Mouse (Mus musculus) liver, adult 2 months (tissue): ENCODE measurements at regions not wholly inside any gene's neighbourhood (a gene's known extent, or its start where the extent isn't known, plus 50 kb on each side); places are given as distances from the start of the nearest gene placed in this dataset.

ENCODE experiments used
- CTCF ChIP-seq: fragments of 200-500 bp; IDR thresholded peaks from 2 replicates; pipeline ENCODE4 v1.5.1; 2011; ENCODE audit warnings: low read depth, low read length, control low read depth
- POLR2A ChIP-seq: fragments of 200-500 bp; IDR thresholded peaks from 2 replicates; pipeline ENCODE4 v1.6.1; 2011; ENCODE audit warnings: low read length, control low read depth; ENCODE audit not compliant: insufficient read depth; ENCODE audit errors: extremely low read depth

GRCm38 (mm10) chr3:148561211-148561610, 429.1 kb downstream of the Adgrl2 start:
- no peak for TF ChIP-seq CTCF
- TF ChIP-seq POLR2A = no peak
